22 mouse cellular contexts compared by ENCODE assay signal in the genomic region with DNA sequence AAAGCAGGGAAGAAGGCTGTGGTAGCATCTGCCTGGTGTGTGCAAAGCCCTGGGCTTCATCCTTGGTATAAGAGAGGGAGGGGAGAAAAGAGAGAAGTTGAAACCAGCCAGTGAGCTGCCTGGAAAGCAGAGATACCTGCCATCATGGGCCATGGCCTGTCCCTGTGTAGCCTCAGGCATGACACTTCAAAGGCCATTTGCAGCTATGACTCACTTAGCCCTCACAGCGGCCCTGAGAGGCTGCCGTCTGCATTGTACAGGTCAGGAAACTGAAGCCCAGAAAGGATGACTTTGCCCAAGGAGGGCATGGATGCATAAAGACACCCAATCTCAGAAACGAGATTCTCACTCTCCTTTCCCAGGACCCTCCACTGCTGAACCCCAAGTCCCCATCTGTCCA. TPM values are rescaled to one million over a fixed set of nuclear protein-coding genes. Genes with fewer than 3 reads are reported as not detected.
DNase-seq lines count a peak whose midpoint lies in the region; ATAC-seq and TF ChIP-seq lines count a peak whose summit lies in the region.
"Had no signal": no experiment of that assay in that cellular context is flagged by ENCODE, and none has a peak within 500 bp of the region (broad histone marks: within the 10 kb centered on the region; RNA-seq: fewer than 3 reads in every experiment).

No protein-coding gene starts in this region.

- WGBS in forebrain, embryonic 13.5 days: 51% methylated on average over 3 of the region's 3 CpGs
- WGBS in forebrain, embryonic 14.5 days: 59% methylated on average over 3 of the region's 3 CpGs
- WGBS in midbrain, embryonic 16.5 days: 55% methylated on average over 3 of the region's 3 CpGs
- WGBS in midbrain, postnatal 0 days: 52% methylated on average over 3 of the region's 3 CpGs

- no peak overlapping the region for H3K4me2 ChIP-seq in forebrain, embryonic 13.5 days
- no peak overlapping the region for H3K4me2 ChIP-seq in forebrain, embryonic 14.5 days (ENCODE audit: low read length)
- no peak overlapping the region for H3K4me2 ChIP-seq in midbrain, embryonic 16.5 days (ENCODE audit: low read length)
- H3K4me2 ChIP-seq in midbrain, postnatal 0 days (ENCODE audit: low read depth, low read length, poor library complexity, severe bottlenecking): no peak overlapping the region
- H3K4me2 ChIP-seq: embryonic facial prominence, embryonic 15.5 days; heart, embryonic 11.5 days; hindbrain, embryonic 15.5 days had no signal

- peaks cover 91% of the 10 kb centered on the region for H3K4me1 ChIP-seq in forebrain, embryonic 13.5 days
- H3K4me1 ChIP-seq in forebrain, embryonic 14.5 days (ENCODE audit: control insufficient read depth, insufficient read depth, low read length): peaks cover 39% of the 10 kb centered on the region
- peaks cover 69% of the 10 kb centered on the region for H3K4me1 ChIP-seq in midbrain, embryonic 16.5 days (ENCODE audit: control insufficient read depth, insufficient read depth, low read length)
- H3K4me1 ChIP-seq in midbrain, postnatal 0 days (ENCODE audit: insufficient read depth, low read length): peaks cover 10% of the 10 kb centered on the region; the same call in 1 of the 2 replicates

- H3K4me3 ChIP-seq in forebrain, embryonic 13.5 days: no peak overlapping the region
- no peak overlapping the region for H3K4me3 ChIP-seq in forebrain, embryonic 14.5 days (ENCODE audit: low read depth, low read length)
- H3K4me3 ChIP-seq in midbrain, embryonic 16.5 days (ENCODE audit: low read depth, low read length): no peak overlapping the region
- no peak overlapping the region for H3K4me3 ChIP-seq in midbrain, postnatal 0 days (ENCODE audit: low read depth, low read length)
- H3K4me3 ChIP-seq: embryonic facial prominence, embryonic 15.5 days; hindbrain, embryonic 15.5 days had no signal

- H3K27me3 ChIP-seq in forebrain, embryonic 13.5 days: peaks cover 2% of the 10 kb centered on the region; the same call in 1 of the 2 replicates
- H3K27me3 ChIP-seq in forebrain, embryonic 14.5 days (replicated peaks; ENCODE audit: control insufficient read depth, insufficient read depth, low read length): no peaks in the 10 kb centered on the region
- H3K27me3 ChIP-seq in midbrain, embryonic 16.5 days (ENCODE audit: control insufficient read depth, insufficient read depth, low read depth, low read length): no peaks in the 10 kb centered on the region
- no peaks in the 10 kb centered on the region for H3K27me3 ChIP-seq in midbrain, postnatal 0 days (ENCODE audit: insufficient read depth, low read length)
- H3K27me3 ChIP-seq: hindbrain, embryonic 15.5 days had no signal

- peak overlapping the region; percentile 35; the same call in 1 of the 2 replicates for H3K27ac ChIP-seq in forebrain, embryonic 13.5 days
- no peak overlapping the region for H3K27ac ChIP-seq in forebrain, embryonic 14.5 days (ENCODE audit: low read depth, low read length)
- no peak overlapping the region for H3K27ac ChIP-seq in midbrain, embryonic 16.5 days (ENCODE audit: low read length)
- H3K27ac ChIP-seq in midbrain, postnatal 0 days (ENCODE audit: low read depth, low read length): no peak overlapping the region
- H3K27ac ChIP-seq: embryonic facial prominence, embryonic 15.5 days; hindbrain, embryonic 15.5 days had no signal

- DNase-seq in forebrain, embryonic 14.5 days (ENCODE audit: low spot score): no peak
- DNase-seq in midbrain, postnatal 0 days (ENCODE audit: low spot score): no peak
- peak; percentile 69 for DNase-seq in adrenal gland, postnatal 10 days
- DNase-seq in lung, adult 18-20 months: no peak
- no peak for DNase-seq in spleen, postnatal 4 days (ENCODE audit: low spot score in 2 of 2)
- DNase-seq: embryo, embryonic 11 days; heart, postnatal 10 days; left cerebral cortex, postnatal 4 days; liver; lung, postnatal 10 days; right cerebral cortex, adult 18-20 months; thymus, postnatal 36 days had no signal

- no peaks in the 10 kb centered on the region for H3K36me3 ChIP-seq in forebrain, embryonic 13.5 days (ENCODE audit: poor library complexity, severe bottlenecking)
- 0 out of 2 replicates have a peak, but pooled peaks cover 3% of the 10 kb centered on the region for H3K36me3 ChIP-seq in forebrain, embryonic 14.5 days (ENCODE audit: control insufficient read depth, insufficient read depth, low read length)
- H3K36me3 ChIP-seq in midbrain, embryonic 16.5 days (ENCODE audit: control insufficient read depth, insufficient read depth, low read length): no peaks in the 10 kb centered on the region
- 0 out of 2 replicates have a peak, but pooled peaks cover 2% of the 10 kb centered on the region for H3K36me3 ChIP-seq in midbrain, postnatal 0 days (ENCODE audit: insufficient read depth, low read length)
- H3K36me3 ChIP-seq: embryonic facial prominence, embryonic 15.5 days; hindbrain, embryonic 15.5 days had no signal

- ATAC-seq in forebrain, embryonic 13.5 days: no peak
- ATAC-seq in forebrain, embryonic 14.5 days: no peak
- no peak for ATAC-seq in midbrain, embryonic 16.5 days
- ATAC-seq in midbrain, postnatal 0 days (ENCODE audit: low FRiP score): no peak
- ATAC-seq: activated CD4-positive, CD25-positive, alpha-beta regulatory T cell, adult 4 months; CD4-positive, CD25-positive, alpha-beta regulatory T cell, adult 4 months; intestine, embryonic 16.5 days had no signal

- H3K9me3 ChIP-seq in forebrain, embryonic 13.5 days (replicated peaks): no peaks in the 10 kb centered on the region
- no peaks in the 10 kb centered on the region for H3K9me3 ChIP-seq in forebrain, embryonic 14.5 days (replicated peaks; ENCODE audit: control insufficient read depth, low read length)
- H3K9me3 ChIP-seq in midbrain, embryonic 16.5 days (replicated peaks; ENCODE audit: control insufficient read depth, low read length, poor library complexity, severe bottlenecking): no peaks in the 10 kb centered on the region
- H3K9me3 ChIP-seq in midbrain, postnatal 0 days (ENCODE audit: low read length): no peaks in the 10 kb centered on the region
- H3K9me3 ChIP-seq: embryonic facial prominence, embryonic 15.5 days; hindbrain, embryonic 15.5 days; megakaryocyte, embryonic 14.5 days had no signal

- no peak for TF ChIP-seq CTCF in midbrain, postnatal 0 days (IDR thresholded peaks at IDR 0.05)

- no peak overlapping the region for H3K9ac ChIP-seq in forebrain, embryonic 13.5 days
- H3K9ac ChIP-seq in forebrain, embryonic 14.5 days (ENCODE audit: low read length): no peak overlapping the region
- 0 out of 2 replicates have a peak overlapping the region, but pooled peaks have one; percentile 11 for H3K9ac ChIP-seq in midbrain, embryonic 16.5 days (ENCODE audit: low read depth, low read length)
- H3K9ac ChIP-seq in midbrain, postnatal 0 days (replicated peaks; ENCODE audit: low read length, poor library complexity, severe bottlenecking): no peak overlapping the region
- H3K9ac ChIP-seq: embryonic facial prominence, embryonic 15.5 days; hindbrain, embryonic 15.5 days had no signal

RNA-seq across cellular contexts. Expression of a gene that starts 13.4 kb away (rescaled TPM):
- 5.6 and 6.4 TPM in 2 replicates for polyA plus RNA-seq in forebrain, embryonic 13.5 days (2015; fragmentation: Nextera tagmentation; extraction: Ambion mirVana)
- 5.6 and 6.4 TPM in 2 replicates for polyA plus RNA-seq in forebrain, embryonic 14.5 days (2014; fragmentation: Nextera tagmentation; extraction: Ambion mirVana)
- 9.2 and 10.4 TPM in 2 replicates for polyA plus RNA-seq in midbrain, embryonic 16.5 days (2015; fragmentation: Nextera tagmentation; extraction: Ambion mirVana)
- 95.0 and 100 TPM in 2 replicates for total RNA-seq in midbrain, postnatal 0 days (2014; rRNA removed)
- polyA plus RNA-seq in midbrain, postnatal 0 days (2015; fragmentation: Nextera tagmentation; extraction: Ambion mirVana): 13.1 and 14.0 TPM in 2 replicates
- 10 to 100 TPM in 1 of 2 experiments, 1 to 10 TPM in 1; 7.1 to 10.1 TPM for total RNA-seq in adrenal gland, postnatal 10 days (2021)
- polyA plus RNA-seq: activated CD4-positive, CD25-positive, alpha-beta regulatory T cell, adult 4 months; CD4-positive, CD25-positive, alpha-beta regulatory T cell, adult 4 months; liver, embryonic 16.5 days had no signal
